Comparison of ENCODE assay signal across 12 mouse cellular contexts in genomic region chr8:123999568-123999967, GRCm38 (mm10). TPM values are rescaled to one million over a fixed set of nuclear protein-coding genes. Genes with fewer than 3 reads are reported as not detected.
DNase-seq lines count a peak whose midpoint lies in the region; ATAC-seq and TF ChIP-seq lines count a peak whose summit lies in the region.
"Had no signal": no experiment of that assay in that cellular context is flagged by ENCODE, and none has a peak within 500 bp of the region (broad histone marks: within the 10 kb centered on the region; RNA-seq: fewer than 3 reads in every experiment).

No protein-coding gene starts in this region.

- TF ChIP-seq POLR2A in liver, adult 2 months (IDR thresholded peaks at IDR 0.05; ENCODE audit: extremely low read depth, insufficient read depth, low read length): no peak

- WGBS in liver, adult 2 months: 24% methylated on average over 2 of the region's 2 CpGs
- 85% methylated on average over 2 of the region's 2 CpGs for WGBS in liver, postnatal 0 days (ENCODE audit: insufficient replicate concordance)
- 88% methylated on average over 2 of the region's 2 CpGs for WGBS in forebrain, embryonic 14.5 days

- peaks cover 6% of the 10 kb centered on the region; the same call in 1 of the 2 replicates for H3K79me2 ChIP-seq in liver, adult 2 months (ENCODE audit: control insufficient read depth, insufficient read depth, low read length)

- H3K9me3 ChIP-seq in liver, postnatal 0 days (ENCODE audit: low read length): no peaks in the 10 kb centered on the region
- no peaks in the 10 kb centered on the region for H3K9me3 ChIP-seq in forebrain, embryonic 14.5 days (replicated peaks; ENCODE audit: control insufficient read depth, low read length)
- H3K9me3 ChIP-seq: limb, embryonic 13.5 days; stomach, embryonic 15.5 days had no signal

- H3K9ac ChIP-seq in liver, adult 2 months (ENCODE audit: low read depth, low read length): no peak overlapping the region
- H3K9ac ChIP-seq in liver, postnatal 0 days (replicated peaks): no peak overlapping the region
- no peak overlapping the region for H3K9ac ChIP-seq in forebrain, embryonic 14.5 days (ENCODE audit: low read length)
- H3K9ac ChIP-seq: limb, embryonic 13.5 days; lung, embryonic 14.5 days; stomach, embryonic 15.5 days had no signal

- no peak for TF ChIP-seq CTCF in liver, adult 2 months (IDR thresholded peaks at IDR 0.05; ENCODE audit: low read depth, low read length)
- no peak for TF ChIP-seq CTCF in liver, postnatal 0 days (IDR thresholded peaks at IDR 0.05; ENCODE audit: low read depth)

- no peak overlapping the region for H3K27ac ChIP-seq in liver, adult 2 months (replicated peaks; ENCODE audit: insufficient read depth, low read depth, low read length)
- H3K27ac ChIP-seq in liver, postnatal 0 days (ENCODE audit: low read depth): no peak overlapping the region
- no peak overlapping the region for H3K27ac ChIP-seq in forebrain, embryonic 14.5 days (ENCODE audit: low read depth, low read length)
- H3K27ac ChIP-seq: limb, embryonic 13.5 days; stomach, embryonic 15.5 days had no signal

- H3K4me1 ChIP-seq in liver, adult 2 months (ENCODE audit: control insufficient read depth, insufficient read depth, low read length): no peaks in the 10 kb centered on the region
- H3K4me1 ChIP-seq in liver, postnatal 0 days (ENCODE audit: insufficient read depth): no peaks in the 10 kb centered on the region
- no peaks in the 10 kb centered on the region for H3K4me1 ChIP-seq in forebrain, embryonic 14.5 days (ENCODE audit: control insufficient read depth, insufficient read depth, low read length)
- H3K4me1 ChIP-seq: limb, embryonic 13.5 days; stomach, embryonic 15.5 days had no signal

- no peak for ATAC-seq in liver, postnatal 0 days
- ATAC-seq in forebrain, embryonic 14.5 days: no peak

- H3K4me3 ChIP-seq in liver, adult 2 months (ENCODE audit: insufficient read depth, low read depth, low read length): no peak overlapping the region
- H3K4me3 ChIP-seq in liver, postnatal 0 days (ENCODE audit: low read depth, low read length): no peak overlapping the region
- no peak overlapping the region for H3K4me3 ChIP-seq in forebrain, embryonic 14.5 days (ENCODE audit: low read depth, low read length)
- H3K4me3 ChIP-seq: limb, embryonic 13.5 days; stomach, embryonic 15.5 days had no signal

- peak; percentile 49 to 78 for DNase-seq in adrenal gland, adult (ENCODE audit: inconsistent age in 2 of 2, low spot score in 1 of 2)
- DNase-seq in adrenal gland, postnatal 4 days (ENCODE audit: low spot score in 2 of 2): no peak
- DNase-seq in liver, adult 2 months (ENCODE audit: extremely low read depth, low read depth, low spot score): peak; percentile 43
- DNase-seq in liver, postnatal 0 days: no peak
- peak; percentile 54 for DNase-seq in gastrocnemius, postnatal 14 days
- DNase-seq in cerebellum, adult 9-10 months: no peak
- no peak for DNase-seq in forebrain, embryonic 14.5 days (ENCODE audit: low spot score)
- no peak for DNase-seq in right cerebral cortex, postnatal 10 days (ENCODE audit: low spot score in 2 of 2)
- DNase-seq: lung, embryonic 14.5 days; thymus, postnatal 36 days had no signal

- no peak overlapping the region for H3K4me2 ChIP-seq in liver, postnatal 0 days (ENCODE audit: low read depth, low read length)
- H3K4me2 ChIP-seq in forebrain, embryonic 14.5 days (ENCODE audit: low read length): no peak overlapping the region
- H3K4me2 ChIP-seq: limb, embryonic 13.5 days; lung, embryonic 14.5 days; stomach, embryonic 15.5 days had no signal

- no peaks in the 10 kb centered on the region for H3K27me3 ChIP-seq in liver, adult 2 months (ENCODE audit: control insufficient read depth, insufficient read depth, low read length)
- no peaks in the 10 kb centered on the region for H3K27me3 ChIP-seq in liver, postnatal 0 days (ENCODE audit: insufficient read depth, low read length)
- H3K27me3 ChIP-seq in forebrain, embryonic 14.5 days (replicated peaks; ENCODE audit: control insufficient read depth, insufficient read depth, low read length): no peaks in the 10 kb centered on the region
- H3K27me3 ChIP-seq: limb, embryonic 13.5 days; stomach, embryonic 15.5 days had no signal

- TF ChIP-seq EP300 in liver, postnatal 0 days (IDR thresholded peaks at IDR 0.05; ENCODE audit: low read depth): no peak

- peaks cover 39% of the 10 kb centered on the region for H3K36me3 ChIP-seq in liver, adult 2 months (ENCODE audit: control insufficient read depth, insufficient read depth, low read length)
- H3K36me3 ChIP-seq in liver, postnatal 0 days (replicated peaks; ENCODE audit: insufficient read depth, low read length): peaks cover 71% of the 10 kb centered on the region
- H3K36me3 ChIP-seq in forebrain, embryonic 14.5 days (ENCODE audit: control insufficient read depth, insufficient read depth, low read length): peaks cover 53% of the 10 kb centered on the region

- intact Hi-C loops in gastrocnemius, postnatal 14 days (cut with DNase I; ENCODE audit: low total_unique reads): no loop called here

RNA-seq across cellular contexts. Expression of gene Abcb10, which starts 16.6 kb away (rescaled TPM):
- total RNA-seq in adrenal gland, postnatal 4 days (2021): 10 to 100 TPM; 19.4 to 24.5 TPM
- total RNA-seq in liver, adult 2 months (2014; rRNA removed): 12.4 and 13.9 TPM in 2 replicates
- polyA plus RNA-seq in liver, adult 2 months (2012; rRNA removed): 13.6 and 13.7 TPM in 2 replicates
- polyA plus RNA-seq in liver, postnatal 0 days (2015; fragmentation: Nextera tagmentation; extraction: Ambion mirVana): 46.2 and 53.3 TPM in 2 replicates
- 10 to 100 TPM; 12.1 to 13.0 TPM for total RNA-seq in gastrocnemius, postnatal 14 days (2021)
- 11.1 and 11.5 TPM in 2 replicates for polyA plus RNA-seq in forebrain, embryonic 14.5 days (2014; fragmentation: Nextera tagmentation; extraction: Ambion mirVana)

RNA-seq across cellular contexts. Expression of gene Taf5l, which starts 21.6 kb away (rescaled TPM):
- 10 to 100 TPM; 33.7 to 34.4 TPM for total RNA-seq in adrenal gland, postnatal 4 days (2021)
- total RNA-seq in liver, adult 2 months (2014; rRNA removed): 9.0 and 10.8 TPM in 2 replicates
- 13.3 and 16.0 TPM in 2 replicates for polyA plus RNA-seq in liver, adult 2 months (2012; rRNA removed)
- polyA plus RNA-seq in liver, postnatal 0 days (2015; fragmentation: Nextera tagmentation; extraction: Ambion mirVana): 15.0 and 15.1 TPM in 2 replicates
- total RNA-seq in gastrocnemius, postnatal 14 days (2021): 10 to 100 TPM; 11.3 to 12.6 TPM
- polyA plus RNA-seq in forebrain, embryonic 14.5 days (2014; fragmentation: Nextera tagmentation; extraction: Ambion mirVana): 31.1 and 36.0 TPM in 2 replicates

RNA-seq across cellular contexts. Expression of gene Urb2, which starts 21.7 kb away (rescaled TPM):
- total RNA-seq in adrenal gland, postnatal 4 days (2021): 10 to 100 TPM; 14.1 to 14.3 TPM
- total RNA-seq in liver, adult 2 months (2014; rRNA removed): 3.6 and 4.1 TPM in 2 replicates
- 1.8 and 2.7 TPM in 2 replicates for polyA plus RNA-seq in liver, adult 2 months (2012; rRNA removed)
- polyA plus RNA-seq in liver, postnatal 0 days (2015; fragmentation: Nextera tagmentation; extraction: Ambion mirVana): 1.2 TPM in 2 replicates
- 1 to 10 TPM; 6.0 to 8.7 TPM for total RNA-seq in gastrocnemius, postnatal 14 days (2021)
- polyA plus RNA-seq in forebrain, embryonic 14.5 days (2014; fragmentation: Nextera tagmentation; extraction: Ambion mirVana): 3.9 and 4.2 TPM in 2 replicates

RNA-seq across cellular contexts. Expression of gene Nup133, which starts 50.5 kb away (rescaled TPM):
- 10 to 100 TPM; 32.2 to 33.4 TPM for total RNA-seq in adrenal gland, postnatal 4 days (2021)
- total RNA-seq in liver, adult 2 months (2014; rRNA removed): 5.4 and 7.1 TPM in 2 replicates
- polyA plus RNA-seq in liver, adult 2 months (2012; rRNA removed): 3.1 and 3.2 TPM in 2 replicates
- 7.2 and 9.1 TPM in 2 replicates for polyA plus RNA-seq in liver, postnatal 0 days (2015; fragmentation: Nextera tagmentation; extraction: Ambion mirVana)
- total RNA-seq in gastrocnemius, postnatal 14 days (2021): 1 to 10 TPM; 9.8 to 9.9 TPM
- 34.3 and 35.3 TPM in 2 replicates for polyA plus RNA-seq in forebrain, embryonic 14.5 days (2014; fragmentation: Nextera tagmentation; extraction: Ambion mirVana)

Comparison
In these comparisons a context has a peak if more than half of its experiments do, and no peak if none do; other contexts are left out.
1. DNase-seq: peak in adrenal gland, adult (2 of 2), liver, adult 2 months (single experiment) and gastrocnemius, postnatal 14 days (single experiment); none in adrenal gland, postnatal 4 days (0 of 2), liver, postnatal 0 days (single experiment), cerebellum, adult 9-10 months (single experiment), forebrain, embryonic 14.5 days (single experiment) and right cerebral cortex, postnatal 10 days (0 of 2).